Mouse (Mus musculus): Measurements from ENCODE around the gene Dppa3.

DNA sequence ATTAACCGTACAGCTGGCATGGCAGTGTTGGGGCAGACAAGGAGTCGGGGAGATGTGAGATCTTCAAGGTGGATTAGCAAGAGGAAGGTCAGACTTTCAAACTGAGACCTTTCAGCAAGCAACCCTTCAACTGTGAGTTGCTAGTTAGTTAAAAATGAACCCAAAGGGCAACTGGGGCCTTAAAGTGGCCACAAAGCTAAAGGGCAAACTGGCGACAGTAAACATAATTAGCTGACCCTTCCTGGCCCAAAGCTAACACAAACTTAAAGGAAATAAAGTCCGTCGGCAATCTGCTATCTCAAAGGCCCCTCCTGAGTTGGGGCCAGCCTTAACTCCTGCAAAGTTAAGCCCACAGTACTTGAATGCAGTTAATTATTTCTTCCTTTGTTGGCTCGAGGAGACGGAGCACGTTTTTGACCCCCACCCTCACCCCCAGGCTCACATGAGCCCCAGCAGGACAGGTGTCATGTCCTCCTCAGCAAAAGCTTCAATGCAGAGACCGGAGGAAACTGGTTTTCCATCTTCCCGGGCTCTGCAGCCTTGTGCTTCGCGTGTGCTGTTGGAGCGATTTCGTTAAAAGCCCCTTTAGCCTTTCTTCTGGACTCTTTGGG, 37.5 kb downstream of the Dppa3 start:
- TF ChIP-seq GATA1 (IDR thresholded peaks at IDR 0.05; ENCODE audit: low read length): no peak
- no peak for TF ChIP-seq TAL1 (IDR thresholded peaks at IDR 0.05; ENCODE audit: low read length)

All from erythroblast, embryonic 14.5 days (primary cell).